Mouse (Mus musculus) kidney, adult 2 months (tissue): ENCODE measurements around the gene Fignl2.

Experiments
- CTCF ChIP-seq: fragments of 200-500 bp; conservative IDR thresholded peaks from 2 replicates; pipeline ENCODE4 v1.5.1; 2011; ENCODE audit warnings: low read depth, mild to moderate bottlenecking, control low read depth, low read length, moderate library complexity, mixed read lengths; ENCODE audit not compliant: insufficient read depth, insufficient read length
- POLR2A ChIP-seq: fragments of 200-500 bp; IDR thresholded peaks from one replicate; pipeline ENCODE4 v1.6.1; 2011; ENCODE audit warnings: low read depth, low read length, control low read depth

DNA sequence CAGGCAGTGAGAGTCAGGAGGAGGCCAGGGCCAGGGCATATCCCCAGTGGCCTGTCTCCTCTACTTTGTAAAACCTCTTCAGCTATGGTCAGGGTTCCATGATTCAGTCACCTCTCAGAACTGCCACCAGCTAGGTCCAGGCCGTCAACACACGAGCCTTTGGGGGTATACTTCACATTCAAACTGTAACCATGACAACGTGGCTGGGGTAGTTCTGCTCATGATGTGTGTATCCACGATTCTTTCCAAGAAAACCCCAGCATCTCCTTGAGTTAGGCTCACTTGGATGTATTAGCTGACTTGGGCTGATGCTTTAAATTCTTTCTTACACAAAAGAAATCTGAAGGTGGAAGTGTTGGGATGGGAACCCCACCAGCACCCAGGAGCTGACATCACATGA lies 9.9 kb upstream of the Fignl2 start:
- no peak for TF ChIP-seq CTCF
- no peak for TF ChIP-seq POLR2A
